Mouse (Mus musculus) right cerebral cortex, postnatal 10 days (tissue): Measurements from ENCODE around the gene Junb.
A peak's percentile ranks its signal among the peaks of the same experiment; 100 is the strongest.

Source experiments
- DNase-seq, 2 experiments: peaks; one replicate each; pipeline ENCODE4 v3.0.0; 2021; ENCODE audit warnings: low spot score in 2 of 2

Gene Junb

DNA sequence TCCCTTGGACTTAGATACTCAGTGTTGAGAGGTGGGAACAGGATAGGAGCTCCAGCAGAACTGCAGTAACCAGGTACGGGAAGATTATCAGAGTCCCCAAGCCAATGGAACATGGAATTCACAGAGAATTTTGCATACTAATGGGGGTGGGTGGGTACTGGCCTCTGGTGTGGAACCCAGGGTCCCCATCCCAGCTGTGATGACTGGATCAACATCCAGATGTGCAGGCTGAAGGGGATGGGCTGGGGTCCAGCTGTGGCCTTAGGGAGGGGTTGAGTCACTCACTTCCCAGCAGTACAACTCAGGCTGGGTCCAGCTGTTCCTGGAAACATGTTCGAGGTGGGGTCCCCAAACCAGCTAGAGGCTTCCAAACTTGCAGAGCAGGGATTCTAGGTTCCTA, 9.4 kb upstream of the Junb start:
- no peak for DNase-seq

DNA sequence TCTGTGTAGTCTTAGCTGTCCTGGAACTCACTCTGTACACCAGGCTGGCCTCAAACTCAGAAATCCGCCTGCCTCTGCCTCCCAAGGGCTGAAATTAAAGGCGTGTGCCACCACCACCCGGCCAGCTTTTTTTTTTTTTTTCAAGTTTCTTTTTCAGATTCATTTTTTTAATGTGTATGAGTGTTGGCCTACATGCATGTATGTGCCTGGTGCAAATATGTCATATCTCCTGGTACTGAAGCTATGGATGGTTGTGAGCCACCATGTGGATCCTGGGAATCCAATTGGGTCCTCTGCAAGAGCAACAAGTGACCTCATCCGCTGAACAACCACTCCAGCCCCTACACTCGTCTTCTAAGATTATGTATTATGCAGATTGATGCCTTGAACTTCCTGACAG, 8.9 kb upstream of the Junb start:
- no peak for DNase-seq

DNA sequence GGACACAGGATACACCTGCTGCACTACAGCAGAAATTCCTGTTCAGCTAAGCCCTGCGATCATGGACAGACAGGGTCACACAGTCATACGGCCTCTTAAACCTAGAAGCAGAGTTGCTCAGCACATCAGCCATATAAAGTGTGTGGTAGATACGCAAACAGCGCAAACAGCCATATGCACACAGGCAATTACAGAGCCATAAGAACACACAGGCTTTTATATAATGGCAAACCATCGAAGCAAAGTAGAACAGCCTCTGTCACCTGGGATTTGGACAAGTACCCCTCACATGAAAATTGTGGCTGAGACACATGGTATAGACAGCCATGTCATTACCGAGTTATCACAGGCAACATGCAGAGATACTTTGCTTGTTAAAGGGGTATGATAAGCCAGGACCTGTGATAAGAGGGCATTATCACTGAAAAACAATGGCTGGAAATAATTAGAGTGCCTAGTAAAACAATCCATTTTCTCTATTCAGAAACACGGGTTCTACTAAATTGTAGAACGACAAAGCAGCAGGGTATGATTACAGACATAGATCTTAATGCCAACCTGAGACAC, 7.9 kb upstream of the Junb start:
- DNase-seq, result no peak

DNA sequence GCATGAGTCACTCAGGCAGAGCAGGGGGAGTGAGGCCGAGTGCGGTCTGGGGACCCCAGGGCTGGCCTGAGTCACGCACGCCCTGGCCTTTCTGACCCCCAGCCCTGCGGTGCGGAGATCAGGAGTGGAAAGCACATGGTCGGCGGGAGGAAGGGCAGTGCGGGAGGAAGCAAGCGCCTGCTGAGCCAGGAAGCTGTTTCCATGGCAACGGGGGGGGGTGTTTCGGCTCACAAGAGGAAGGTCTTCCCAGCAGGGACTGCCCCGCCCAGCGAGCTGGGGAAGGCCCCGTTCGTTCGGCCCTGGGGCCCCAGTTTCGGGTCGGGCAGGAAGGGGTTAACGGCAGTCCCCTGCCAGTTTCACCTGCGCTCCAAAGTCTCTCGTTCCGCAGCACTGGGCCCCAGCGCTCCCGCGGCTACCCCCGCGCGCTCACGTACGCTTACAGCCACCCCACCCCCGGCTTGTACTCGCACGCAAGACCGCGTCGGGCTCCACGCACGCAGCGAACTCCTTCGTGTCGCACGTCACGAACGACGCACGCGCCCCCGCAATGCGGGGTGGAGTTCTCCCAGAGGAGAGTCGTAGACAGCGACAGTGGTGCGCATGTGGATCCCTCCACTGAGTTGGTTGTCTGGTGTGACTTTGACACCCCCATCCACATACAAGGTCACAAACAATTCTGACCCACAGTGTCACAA, 7.3 kb upstream of the Junb start:
- peak; percentile 96 for DNase-seq

DNA sequence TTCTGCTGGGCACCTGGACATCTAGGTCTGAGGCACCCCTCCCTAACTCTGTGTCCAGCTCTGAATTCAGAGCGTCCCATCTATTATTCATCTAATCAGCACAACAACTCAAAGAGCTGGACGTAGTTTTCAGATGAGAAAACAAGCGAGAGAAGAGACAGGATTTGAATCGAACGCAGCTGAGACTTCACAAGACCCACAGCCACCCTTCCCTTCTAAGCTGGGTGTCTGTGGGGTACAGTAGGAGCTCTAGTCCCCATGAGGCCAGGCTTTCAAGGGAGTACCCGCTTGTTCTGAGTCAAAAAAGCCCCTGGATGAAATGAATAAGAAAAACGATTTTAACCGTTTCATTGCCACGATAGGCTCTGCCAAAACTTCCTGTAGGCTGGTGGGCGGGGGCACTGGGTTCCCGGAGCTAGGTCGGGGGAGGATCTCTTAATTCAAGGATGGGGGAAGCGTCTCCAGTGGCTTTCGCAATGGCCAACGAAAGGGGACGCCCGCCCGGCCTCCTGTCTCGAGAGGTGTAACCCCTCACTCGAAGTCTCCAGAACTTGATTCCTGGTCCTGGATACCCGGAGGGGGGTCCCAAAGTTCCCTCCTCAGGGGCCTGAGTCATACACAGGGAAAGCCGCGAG, 6.6 kb upstream of the Junb start:
- no peak for DNase-seq

DNA sequence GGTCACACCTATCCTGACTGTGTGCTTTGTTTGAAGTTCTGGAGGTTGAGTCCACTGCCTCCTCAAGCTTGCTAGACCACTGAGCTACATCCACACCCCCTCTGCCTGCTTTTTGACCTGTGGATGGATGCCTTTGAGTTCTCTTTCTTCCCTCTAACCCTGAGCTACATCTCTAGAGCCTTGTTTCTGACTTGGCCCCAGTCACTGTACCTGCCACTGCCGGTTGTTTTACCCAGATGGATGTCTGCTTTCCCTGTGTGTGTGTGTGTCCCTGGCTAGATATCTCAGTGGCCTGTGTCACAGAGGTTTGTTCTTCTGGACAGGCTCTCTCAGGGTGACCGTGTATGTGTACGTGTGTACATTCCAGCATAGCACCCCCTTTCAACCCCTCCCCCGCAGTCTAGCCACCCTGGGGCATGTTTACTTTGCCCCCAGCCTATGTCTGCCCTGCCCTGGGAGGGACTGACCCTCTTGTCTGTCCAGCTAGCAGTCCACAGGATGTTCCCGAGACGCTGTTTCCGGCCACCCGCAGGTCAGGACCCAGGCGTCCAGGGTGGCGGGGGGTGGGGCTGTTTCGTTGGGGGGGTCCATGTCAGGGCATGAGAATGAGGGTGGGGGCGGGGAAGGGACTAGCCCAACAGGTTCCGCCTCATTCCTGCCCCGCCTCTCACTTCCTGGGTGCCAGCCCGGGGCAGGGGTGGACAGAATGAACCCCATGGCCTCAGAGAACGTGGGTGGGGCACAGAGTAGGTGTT, 6.0 kb upstream of the Junb start:
- peak in 1 of 2 experiments; percentile 55 for DNase-seq

DNA sequence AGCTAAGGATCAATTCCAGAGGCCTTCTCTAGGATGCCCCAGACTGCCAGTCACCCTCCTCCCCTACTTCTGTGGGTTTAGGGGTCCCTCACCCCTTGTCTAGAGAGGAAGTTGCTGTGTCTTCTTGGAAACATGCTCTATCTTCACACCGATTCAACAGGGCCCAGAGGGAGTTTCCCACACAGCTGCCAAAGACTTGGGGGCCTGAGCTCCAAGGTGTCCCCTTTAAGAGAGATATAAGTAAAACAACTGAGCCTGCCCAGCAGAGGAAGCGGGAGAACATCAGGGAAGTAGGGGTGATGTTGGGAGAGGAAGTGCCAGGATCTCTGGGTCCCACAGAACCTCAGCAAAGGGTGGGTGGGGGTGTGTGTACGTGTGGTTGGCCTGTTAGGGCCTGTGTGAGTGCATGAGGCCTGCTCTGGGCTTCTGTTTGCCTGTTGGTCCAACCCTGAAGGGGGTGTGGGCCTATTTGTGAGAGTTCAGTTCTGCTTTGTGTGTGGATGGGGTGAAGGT, 4.0 kb upstream of the Junb start:
- no peak for DNase-seq

DNA sequence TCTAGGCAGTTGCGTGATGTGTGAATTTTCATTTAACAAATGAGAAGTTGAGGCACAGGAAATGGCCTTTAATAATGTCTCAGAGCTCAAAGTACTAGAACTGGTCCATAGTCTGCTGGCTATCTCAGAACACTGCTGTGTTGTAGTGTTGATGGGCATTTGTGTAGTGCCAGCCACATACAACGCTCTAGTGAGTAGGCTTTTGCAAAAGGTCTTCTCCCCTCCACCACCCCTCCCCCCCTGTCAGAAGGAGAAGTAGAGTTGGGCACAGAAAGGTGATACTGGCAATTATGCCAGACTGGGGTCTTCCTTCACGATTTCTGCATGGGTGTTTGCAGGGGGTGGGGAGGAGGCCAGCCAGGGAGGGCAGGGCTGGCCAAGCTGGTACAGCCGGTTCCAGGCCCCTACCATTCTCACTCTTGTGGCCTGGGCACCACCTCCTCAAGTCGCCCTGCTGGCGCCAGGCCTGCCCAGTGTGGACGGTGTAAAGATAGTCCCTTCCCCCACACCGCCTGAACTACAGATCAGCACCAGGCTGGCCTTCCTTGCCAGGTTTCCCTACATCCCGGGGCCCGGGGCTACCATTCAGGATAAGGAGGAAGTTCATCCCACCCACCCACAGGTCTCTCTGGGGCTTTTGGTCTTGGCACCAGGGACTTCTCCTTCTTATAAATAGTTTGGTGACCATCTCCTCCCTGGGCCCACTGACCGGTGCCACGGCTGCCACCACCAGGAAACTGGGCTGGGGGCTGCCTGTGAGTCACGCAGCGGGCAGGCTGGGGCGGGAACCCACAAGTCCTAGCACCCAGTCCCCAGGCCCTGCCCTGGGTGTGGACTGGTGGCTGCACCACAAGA, 3.4 kb upstream of the Junb start:
- DNase-seq, result peak; percentile 46 to 48

DNA sequence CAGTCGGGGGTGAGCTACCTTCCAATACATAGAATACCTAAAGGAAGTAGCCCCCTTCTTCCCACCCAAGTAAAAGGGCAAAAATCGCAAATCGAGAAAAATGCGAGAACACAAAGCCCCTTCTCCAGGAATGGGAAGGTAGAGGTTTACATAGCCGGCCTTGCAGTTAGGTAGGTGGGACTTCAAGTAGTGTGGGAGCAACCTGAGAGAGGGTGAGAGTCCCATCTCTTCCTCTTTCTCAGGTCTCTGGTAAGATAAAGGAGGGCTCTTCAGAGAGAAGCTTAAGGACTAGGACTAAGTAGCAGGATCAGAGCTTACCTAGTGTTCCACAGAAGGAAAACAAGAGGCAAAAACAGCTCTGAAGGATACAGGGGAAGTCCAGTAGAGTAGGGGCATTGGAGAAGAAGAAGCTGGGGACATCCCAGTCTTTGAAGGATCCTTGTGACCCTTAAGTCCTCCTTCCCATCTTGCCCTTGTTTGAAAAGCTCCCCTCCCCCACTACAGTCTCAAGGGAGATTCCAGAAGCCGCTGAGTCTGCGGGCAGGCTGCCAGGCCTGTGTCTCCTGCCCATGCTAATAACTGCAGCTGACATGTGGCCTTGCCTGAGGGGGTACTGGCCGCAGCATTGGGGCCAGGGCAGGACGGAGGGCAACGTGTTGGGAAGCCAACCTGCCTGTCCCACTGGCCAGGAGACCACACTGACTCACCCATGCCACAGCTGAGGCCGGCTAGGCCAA, 2.3 kb upstream of the Junb start:
- peak; percentile 83 to 88 for DNase-seq

DNA sequence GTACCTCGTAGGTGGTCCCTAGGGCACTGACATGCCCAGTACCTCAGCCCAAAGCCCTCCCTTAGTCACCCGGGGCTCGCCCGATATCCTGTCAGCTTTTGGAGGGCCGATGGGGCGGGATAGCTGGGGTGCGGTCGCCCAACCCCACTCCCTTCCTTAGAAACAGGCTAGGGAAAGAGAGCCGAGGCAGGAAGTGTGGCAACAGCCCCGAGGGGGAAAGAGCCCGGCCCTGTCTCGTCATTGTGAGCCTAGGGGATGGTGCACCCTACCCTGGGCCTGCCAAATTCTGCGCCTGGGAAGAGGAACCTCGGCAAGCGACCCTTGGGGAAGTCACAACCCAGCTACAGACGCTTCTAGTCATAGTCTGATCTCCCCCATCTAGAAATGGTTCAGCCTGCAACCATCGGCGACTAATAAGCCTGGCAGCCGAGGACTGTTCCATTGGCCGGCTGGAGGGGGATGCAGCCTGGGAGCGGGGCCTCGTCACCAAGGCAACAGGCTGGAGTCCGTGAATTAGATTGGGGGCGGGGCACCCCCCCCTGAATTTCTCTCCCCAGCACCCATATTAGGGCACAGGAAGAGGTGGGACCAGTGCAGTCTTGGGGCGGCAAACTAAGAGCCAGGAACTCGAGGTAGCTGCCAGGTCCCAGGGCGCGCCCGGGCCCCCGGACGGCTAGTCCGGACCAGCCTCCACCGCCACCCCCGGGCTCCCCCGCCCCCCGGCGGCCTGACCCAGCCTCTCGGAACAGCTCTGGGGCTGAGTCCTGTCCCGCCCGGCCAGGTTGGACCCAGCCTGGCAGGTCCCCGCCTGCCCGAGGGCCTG, 1.3 kb upstream of the Junb start:
- peak; percentile 95 for DNase-seq

DNA sequence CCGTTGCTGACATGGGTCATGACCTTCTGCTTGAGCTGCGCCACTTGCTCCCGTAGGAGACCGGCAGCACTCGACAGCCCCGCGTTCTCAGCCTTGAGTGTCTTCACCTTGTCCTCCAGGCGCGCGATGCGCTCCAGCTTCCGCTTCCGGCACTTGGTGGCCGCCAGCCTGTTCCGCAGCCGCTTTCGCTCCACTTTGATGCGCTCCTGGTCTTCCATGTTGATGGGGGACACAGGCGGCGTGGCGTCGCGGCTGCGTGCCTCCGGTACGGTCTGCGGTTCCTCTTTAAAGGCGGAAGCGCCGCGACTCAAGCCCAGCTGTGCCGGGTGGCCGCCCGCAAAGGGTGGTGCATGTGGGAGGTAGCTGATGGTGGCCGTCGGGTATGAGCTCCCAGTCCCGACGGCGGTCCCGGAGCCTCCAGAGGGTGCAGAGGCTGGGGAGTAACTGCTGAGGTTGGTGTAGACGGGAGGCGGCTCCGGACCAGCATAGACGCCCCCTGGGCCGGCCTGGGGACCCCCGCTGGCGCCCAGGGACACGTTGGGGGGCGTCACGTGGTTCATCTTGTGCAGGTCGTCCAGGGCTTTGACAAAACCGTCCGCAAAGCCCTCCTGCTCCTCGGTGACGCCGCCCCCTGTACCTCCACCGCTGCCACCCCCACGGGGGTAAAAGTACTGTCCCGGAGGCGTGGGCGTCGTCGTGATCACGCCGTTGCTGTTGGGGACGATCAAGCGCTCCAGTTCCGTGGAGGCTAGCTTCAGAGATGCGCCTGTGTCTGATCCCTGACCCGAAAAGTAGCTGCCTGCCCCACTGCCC, 877 bp downstream of the Junb start:
- peak; percentile 79 to 83 for DNase-seq

DNA sequence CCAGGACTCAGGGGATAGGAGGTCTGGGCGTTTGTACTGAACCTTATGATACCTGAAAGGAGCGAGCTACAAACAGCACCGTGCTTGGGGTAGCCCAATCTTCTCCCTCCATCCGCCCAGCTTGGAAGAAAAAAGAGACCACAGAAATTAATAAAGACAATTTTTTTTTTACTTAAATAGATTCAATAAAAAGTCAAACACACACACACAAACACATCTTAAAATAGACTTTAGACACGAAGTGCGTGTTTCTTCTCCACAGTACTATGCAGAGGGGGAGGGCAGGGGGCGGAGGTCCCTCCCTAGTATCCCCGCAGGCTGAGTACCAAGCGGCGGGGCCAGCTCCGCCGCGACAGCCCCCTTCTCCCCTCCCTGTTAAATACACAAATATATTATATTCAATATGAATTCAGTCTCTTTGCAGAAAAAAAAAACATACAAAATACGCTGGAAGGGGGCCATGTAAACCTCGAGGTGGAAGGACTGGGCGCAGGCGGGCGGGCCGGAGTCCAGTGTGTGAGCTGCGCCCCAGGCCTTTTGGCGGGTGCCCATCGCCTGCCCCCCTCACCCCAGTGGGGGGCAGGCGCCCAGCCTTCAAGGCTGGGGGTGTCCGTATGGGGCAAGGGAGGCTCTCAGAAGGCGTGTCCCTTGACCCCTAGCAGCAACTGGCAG, 1.6 kb downstream of the Junb start:
- peak in 1 of 2 experiments; percentile 45 for DNase-seq

DNA sequence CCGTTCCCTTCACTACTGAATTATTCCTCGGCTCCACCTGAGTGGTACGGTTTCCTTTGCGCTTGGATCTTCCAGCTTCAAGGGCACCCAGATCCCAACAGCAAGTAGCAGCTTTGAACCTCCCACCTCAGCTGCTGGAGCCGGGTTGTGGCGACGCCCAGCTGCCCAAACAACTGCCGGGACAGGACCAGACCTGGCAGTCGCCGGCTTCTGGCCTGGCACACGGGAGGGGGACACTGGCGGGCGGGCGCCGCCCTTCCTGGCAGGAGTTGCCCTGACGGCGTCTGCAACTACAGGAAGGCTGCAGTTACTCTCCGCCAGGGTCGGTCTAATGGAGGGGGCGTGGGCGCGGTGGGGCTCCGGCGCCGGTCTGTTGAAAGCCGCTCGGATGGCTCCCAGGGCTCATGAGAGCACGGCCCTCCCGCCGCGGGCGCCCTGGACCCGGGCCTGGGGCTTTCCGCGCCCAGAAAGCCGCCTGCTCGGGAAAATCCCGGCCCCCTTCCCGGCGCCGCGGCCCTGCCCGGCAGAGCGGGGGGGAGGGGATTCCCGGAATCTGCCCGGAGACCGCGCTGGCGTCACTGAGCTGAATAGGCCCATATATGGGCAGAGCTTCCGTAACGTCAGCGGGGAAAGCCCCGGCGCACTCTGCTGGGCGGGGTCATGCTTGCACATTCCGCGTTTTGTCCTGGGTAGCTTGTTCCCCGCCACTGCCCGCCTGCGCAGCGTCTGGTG, 2.3 kb downstream of the Junb start:
- peak; percentile 96 to 97 for DNase-seq

DNA sequence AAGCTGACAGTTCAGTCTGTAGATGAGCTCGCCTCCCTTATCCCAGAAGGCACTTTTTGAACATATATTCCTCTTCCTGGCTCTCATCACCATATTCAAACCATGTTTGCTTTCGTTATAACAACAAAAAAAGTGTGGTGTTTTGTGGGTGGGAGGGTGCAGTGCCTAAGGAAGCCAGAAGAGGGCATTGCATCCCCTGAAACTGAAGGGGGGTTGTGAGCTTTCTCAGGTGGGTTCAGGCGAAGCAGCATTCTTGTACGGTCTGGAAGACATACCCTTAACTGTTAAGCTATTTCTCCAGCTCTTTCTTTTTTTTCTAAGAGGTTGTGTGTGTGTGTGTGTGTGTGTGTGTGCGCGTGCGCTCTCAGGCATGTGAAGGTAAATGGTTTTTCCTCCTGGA, 3.1 kb downstream of the Junb start:
- peak; percentile 72 to 76 for DNase-seq

DNA sequence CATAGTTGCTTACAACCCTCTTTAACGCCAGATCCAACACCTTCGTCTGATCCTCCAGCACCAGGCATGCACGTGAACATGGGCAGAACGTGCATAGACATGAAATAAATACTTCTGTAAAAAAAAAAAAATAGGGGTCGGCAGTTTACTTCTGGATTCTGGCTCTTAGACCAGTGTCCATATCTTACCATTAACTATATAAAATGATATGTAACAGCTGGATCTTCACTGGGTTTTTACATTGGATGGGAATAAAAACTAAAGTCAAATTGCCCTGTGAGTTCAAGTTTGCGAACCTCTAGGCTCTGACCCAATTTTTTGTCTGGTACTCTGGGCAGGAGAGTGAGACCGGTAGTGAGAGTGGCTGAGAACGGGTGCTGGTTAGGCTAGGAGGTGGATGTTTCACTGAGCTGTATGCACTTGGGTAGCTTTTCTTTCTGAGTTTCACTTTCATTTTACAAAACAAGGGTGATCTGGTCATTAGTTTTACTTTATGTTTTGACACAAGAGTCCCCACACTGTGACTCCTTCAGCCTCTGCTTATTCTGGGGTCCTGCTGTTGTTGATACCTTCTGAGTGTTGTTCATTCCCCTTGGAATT, 3.9 kb downstream of the Junb start:
- no peak for DNase-seq

DNA sequence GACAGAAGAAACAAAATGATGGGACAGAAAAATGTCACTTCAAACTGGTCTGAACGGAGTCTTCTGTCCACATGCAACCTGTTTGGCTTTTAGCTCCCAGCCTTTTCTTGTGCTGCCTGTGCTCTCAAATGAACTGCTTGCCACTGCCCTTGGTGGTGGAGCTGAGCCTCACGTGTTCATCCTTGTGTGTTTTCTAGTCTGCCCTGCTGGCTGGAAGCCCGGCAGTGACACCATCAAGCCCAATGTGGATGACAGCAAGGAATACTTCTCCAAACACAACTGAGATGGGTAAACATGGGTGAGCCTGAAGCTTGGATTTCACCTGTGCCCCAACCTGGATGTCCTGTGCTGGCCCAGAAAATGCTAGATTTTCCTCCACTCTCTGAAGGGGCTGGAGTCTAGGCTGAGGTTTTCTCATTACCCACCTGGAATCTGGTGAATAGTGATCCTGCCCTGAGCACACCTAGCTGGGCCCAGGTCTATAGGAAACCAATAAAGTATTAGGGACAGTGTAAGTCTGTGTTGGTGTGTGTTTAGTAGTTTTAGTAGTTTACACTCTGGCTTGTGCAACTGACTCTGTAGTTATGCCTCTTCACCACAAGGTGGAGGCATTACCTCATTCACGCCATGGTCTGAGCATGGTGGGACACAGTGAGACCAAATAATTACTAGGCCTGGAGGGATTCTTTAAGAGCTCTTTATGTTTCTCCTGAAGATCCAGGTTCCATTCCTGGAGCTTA, 4.5 kb downstream of the Junb start:
- peak; percentile 65 to 68 for DNase-seq

DNA sequence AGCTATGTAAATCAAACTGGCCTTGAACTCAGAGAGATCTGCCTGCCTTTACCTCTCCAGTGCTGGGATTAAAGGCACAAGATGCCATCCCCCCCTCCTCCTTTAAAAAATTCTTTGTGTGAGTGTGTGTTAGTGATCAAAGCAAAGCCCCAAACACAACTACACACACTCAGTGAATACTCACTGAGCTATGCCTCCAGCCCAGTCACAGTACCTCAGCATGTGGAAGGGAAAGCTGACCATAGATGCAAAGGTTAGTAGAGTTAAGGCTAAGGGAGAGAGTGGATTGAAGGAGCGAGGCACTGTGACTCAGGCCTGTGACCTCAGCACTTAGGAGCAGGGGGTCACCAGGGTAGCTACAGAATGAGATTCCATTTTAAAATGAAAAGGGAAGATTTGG, 5.4 kb downstream of the Junb start:
- DNase-seq, result no peak
